Mouse (Mus musculus) heart, postnatal 0 days (tissue): Measurements from ENCODE around the gene Arpp21.

Source experiments
- CTCF ChIP-seq: IDR thresholded peaks from 2 replicates; pipeline ENCODE4 v1.5.1; 2016; ENCODE audit warnings: antibody characterized with exemption, control low read depth, low read depth
- EP300 ChIP-seq: IDR thresholded peaks from 2 replicates; pipeline ENCODE4 v1.6.1; 2016; ENCODE audit warnings: antibody characterized with exemption, low read depth

- TF ChIP-seq CTCF (no peak), EP300 (no peak)
Observed at GRCm38 (mm10) chr9:112023562-112024015, 212.1 kb downstream of the Arpp21 start.
